Mouse (Mus musculus) midbrain, embryonic 12.5 days (tissue): ENCODE data around the gene Ddx5. TPM values are rescaled to one million over a fixed set of nuclear protein-coding genes. Genes with fewer than 3 reads are reported as not detected.
"Not testable (repeated sequence)": the region's sequence is repeated elsewhere in the genome, so short reads cannot be mapped to it uniquely, and the experiment has no call there.

Experiments used
- ATAC-seq: fragments of 200-750 bp; cut with Nextera tagmentation; 2 replicates; pipeline ENCODE4 v1.8.0; 2017; ENCODE audit warnings: low read depth, moderate TSS enrichment, moderate library complexity; ENCODE audit not compliant: low FRiP score
- H3K27ac ChIP-seq: fragments of 300-500 bp; sonication (generic); replicated peaks from 2 replicates; pipeline ENCODE4 v1.5.1; 2016; ENCODE audit warnings: mild to moderate bottlenecking
- H3K27me3 ChIP-seq: fragments of 300-500 bp; sonication (generic); 2 replicates; pipeline ENCODE4 v1.6.1; 2016; ENCODE audit warnings: mild to moderate bottlenecking
- H3K36me3 ChIP-seq: fragments of 300-500 bp; sonication (generic); 2 replicates; pipeline ENCODE4 v1.6.1; 2016
- H3K4me1 ChIP-seq: fragments of 300-500 bp; sonication (generic); 2 replicates; pipeline ENCODE4 v1.6.1; 2016
- H3K4me2 ChIP-seq: fragments of 300-500 bp; sonication (generic); replicated peaks from 2 replicates; pipeline ENCODE4 v1.6.1; 2016; ENCODE audit warnings: mild to moderate bottlenecking, moderate library complexity
- H3K4me3 ChIP-seq: fragments of 300-500 bp; sonication (generic); 2 replicates; pipeline ENCODE4 v1.5.1; 2016; ENCODE audit warnings: mild to moderate bottlenecking
- H3K9ac ChIP-seq: fragments of 300-500 bp; sonication (generic); replicated peaks from 2 replicates; pipeline ENCODE4 v1.6.1; 2016; ENCODE audit warnings: mild to moderate bottlenecking, moderate library complexity
- H3K9me3 ChIP-seq: fragments of 300-500 bp; sonication (generic); 2 replicates; pipeline ENCODE4 v1.6.1; 2016; ENCODE audit warnings: mild to moderate bottlenecking
- WGBS: fragments of 180-500 bp; shearing (Covaris S2); methylation state at CpG from one replicate; pipeline ENCODE4 v1.1.7; 2016; 5-methylcytosine and 5-hydroxymethylcytosine counted together
- polyA plus RNA-seq: library from polyadenylated mRNA; unstranded; fragments of >200 nt; fragmentation: Nextera tagmentation; extraction: Ambion mirVana; gene quantifications from 2 replicates; pipeline ENCODE4 v1.2.1, GENCODE M21; 2016

Ddx5 gene
- polyA plus RNA-seq, 1 experiment from 2014 or later: 486 TPM

DNA sequence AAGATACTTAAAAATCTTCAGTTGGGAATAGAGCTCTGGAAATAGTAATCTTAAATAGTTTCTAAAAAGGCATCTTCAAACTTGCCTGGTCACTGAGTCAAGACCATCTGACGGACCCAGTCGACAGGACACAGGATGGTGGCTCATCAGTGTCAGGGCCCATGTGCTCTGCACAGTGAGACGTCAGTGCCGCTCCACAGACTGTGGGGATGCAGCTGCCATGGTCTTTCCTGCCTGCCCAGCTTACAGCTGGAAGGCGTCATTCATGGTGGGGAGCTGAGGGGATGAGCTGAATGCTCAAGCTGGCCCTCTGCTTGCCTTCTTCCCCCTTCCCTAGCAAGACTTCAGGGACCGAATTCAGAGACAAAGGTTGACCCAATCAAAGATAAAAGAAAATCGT, 27.3 kb upstream of the Ddx5 start:
- no peaks in the 10 kb centered on the region for H3K4me1 ChIP-seq
- H3K27ac ChIP-seq: no peak overlapping the region
- H3K9ac ChIP-seq: no peak overlapping the region
- no peaks in the 10 kb centered on the region for H3K9me3 ChIP-seq
- H3K36me3 ChIP-seq: peaks cover 93% of the 10 kb centered on the region
- ATAC-seq: no peak
- no peak overlapping the region for H3K4me3 ChIP-seq
- 84% methylated on average over 7 of the region's 7 CpGs for WGBS
- no peaks in the 10 kb centered on the region for H3K27me3 ChIP-seq
- no peak overlapping the region for H3K4me2 ChIP-seq

- H3K9ac ChIP-seq: no peak overlapping the region
- H3K27me3 ChIP-seq: no peaks in the 10 kb centered on the region
- H3K4me3 ChIP-seq: no peak overlapping the region
- no peaks in the 10 kb centered on the region for H3K4me1 ChIP-seq
- peaks cover 92% of the 10 kb centered on the region for H3K36me3 ChIP-seq
- no peaks in the 10 kb centered on the region for H3K9me3 ChIP-seq
- no peak overlapping the region for H3K27ac ChIP-seq
- no peak for ATAC-seq
- 89% methylated on average over 2 of the region's 2 CpGs for WGBS
- H3K4me2 ChIP-seq: no peak overlapping the region
These were observed 26.8 kb upstream of the Ddx5 start for GRCm38 (mm10) chr11:106815761-106816160.

GRCm38 (mm10) chr11:106815331-106815730, 26.3 kb upstream of the Ddx5 start:
- H3K9ac ChIP-seq: no peak overlapping the region
- peaks cover 90% of the 10 kb centered on the region for H3K36me3 ChIP-seq
- H3K9me3 ChIP-seq: no peaks in the 10 kb centered on the region
- ATAC-seq: no peak
- no peaks in the 10 kb centered on the region for H3K27me3 ChIP-seq
- H3K27ac ChIP-seq: no peak overlapping the region
- H3K4me2 ChIP-seq: no peak overlapping the region
- H3K4me3 ChIP-seq: no peak overlapping the region
- WGBS: 97% methylated on average over 2 of the region's 2 CpGs
- no peaks in the 10 kb centered on the region for H3K4me1 ChIP-seq

- Histone ChIP-seq H3K27ac (no peak overlapping the region), H3K27me3 (no peaks in the 10 kb centered on the region), H3K36me3 (peaks cover 90% of the 10 kb centered on the region), H3K9ac (no peak overlapping the region), H3K4me1 (no peaks in the 10 kb centered on the region), H3K9me3 (no peaks in the 10 kb centered on the region), H3K4me3 (no peak overlapping the region), H3K4me2 (no peak overlapping the region)
- ATAC-seq: no peak
- 83% methylated on average over 14 of the region's 14 CpGs for WGBS
These were observed 25.8 kb upstream of the Ddx5 start for GRCm38 (mm10) chr11:106814601-106815320.

DNA sequence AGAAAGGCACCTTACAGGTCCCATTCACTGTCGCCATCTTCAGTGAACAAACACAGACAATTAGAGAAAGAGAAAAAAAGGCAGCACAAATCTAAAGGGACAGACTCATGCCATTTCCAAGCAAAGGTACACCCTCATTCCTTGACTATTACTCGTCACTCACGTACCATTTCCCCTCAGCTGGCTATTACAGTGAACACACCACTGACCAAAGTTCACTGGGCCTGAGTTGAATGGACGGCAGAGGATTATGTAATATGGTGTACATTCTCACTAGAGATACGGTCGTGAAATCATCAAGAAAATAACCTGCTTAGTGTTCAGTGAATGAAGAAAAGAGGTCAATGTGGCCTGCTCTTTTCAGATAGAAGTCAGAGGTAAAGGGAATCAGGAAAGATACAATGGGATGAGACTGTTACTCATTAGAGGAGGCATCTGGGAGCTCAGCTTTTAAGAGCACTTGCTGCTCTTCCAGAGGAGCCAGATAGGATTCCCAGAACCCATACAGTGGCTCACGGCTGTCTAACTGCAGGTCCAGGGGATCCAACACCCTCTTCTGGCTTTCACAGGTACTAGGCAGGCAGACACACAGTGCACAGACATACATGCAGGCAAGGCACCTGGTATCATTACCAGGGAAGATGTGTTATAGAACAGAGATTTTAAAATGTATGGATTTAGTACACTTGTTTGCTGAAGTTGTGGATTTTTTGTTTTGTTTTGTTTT, 23.6 kb upstream of the Ddx5 start:
- no peak for ATAC-seq
- no peaks in the 10 kb centered on the region for H3K27me3 ChIP-seq
- no peak overlapping the region for H3K27ac ChIP-seq
- no peak overlapping the region for H3K4me3 ChIP-seq
- H3K9me3 ChIP-seq: no peaks in the 10 kb centered on the region
- WGBS: 90% methylated on average over 7 of the region's 7 CpGs
- H3K36me3 ChIP-seq: peaks cover 81% of the 10 kb centered on the region
- H3K4me2 ChIP-seq: no peak overlapping the region
- H3K4me1 ChIP-seq: no peaks in the 10 kb centered on the region
- no peak overlapping the region for H3K9ac ChIP-seq

DNA sequence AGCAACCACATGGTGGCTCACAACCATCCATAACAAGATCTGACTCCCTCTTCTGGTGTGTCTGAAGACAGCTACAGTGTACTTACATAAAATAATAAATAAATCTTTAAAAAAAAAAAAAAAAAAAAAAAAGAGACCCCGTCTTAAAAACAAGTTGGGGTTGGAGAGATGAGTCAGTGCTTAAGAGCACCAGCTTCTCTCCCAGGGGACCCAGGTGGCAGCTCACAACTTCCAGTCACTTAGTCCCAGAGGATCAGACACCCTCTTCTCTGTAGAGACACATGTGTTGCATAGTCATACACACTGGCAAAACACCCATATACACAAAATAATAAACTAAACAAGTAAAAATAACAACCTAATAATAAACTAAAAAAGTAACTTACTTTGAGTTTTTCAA, 18.5 kb upstream of the Ddx5 start:
- not testable (repeated sequence) for H3K4me1 ChIP-seq, H3K9me3 ChIP-seq, H3K27me3 ChIP-seq, H3K9ac ChIP-seq, H3K27ac ChIP-seq, ATAC-seq, H3K4me2 ChIP-seq, H3K4me3 ChIP-seq
- WGBS: 88% methylated on average over 1 of the region's 1 CpGs
- peaks cover 61% of the 10 kb centered on the region for H3K36me3 ChIP-seq

- H3K27ac ChIP-seq: no peak overlapping the region
- H3K36me3 ChIP-seq: peaks cover 80% of the 10 kb centered on the region
- H3K4me1 ChIP-seq: no peaks in the 10 kb centered on the region
- no peak overlapping the region for H3K9ac ChIP-seq
- H3K9me3 ChIP-seq: peaks cover 4% of the 10 kb centered on the region; the same call in 1 of the 2 replicates
- H3K27me3 ChIP-seq: no peaks in the 10 kb centered on the region
- H3K4me3 ChIP-seq: no peak overlapping the region
- H3K4me2 ChIP-seq: no peak overlapping the region
- no peak for ATAC-seq
- 84% methylated on average over 10 of the region's 10 CpGs for WGBS
These were observed 13.2 kb upstream of the Ddx5 start for GRCm38 (mm10) chr11:106802069-106802627.

DNA sequence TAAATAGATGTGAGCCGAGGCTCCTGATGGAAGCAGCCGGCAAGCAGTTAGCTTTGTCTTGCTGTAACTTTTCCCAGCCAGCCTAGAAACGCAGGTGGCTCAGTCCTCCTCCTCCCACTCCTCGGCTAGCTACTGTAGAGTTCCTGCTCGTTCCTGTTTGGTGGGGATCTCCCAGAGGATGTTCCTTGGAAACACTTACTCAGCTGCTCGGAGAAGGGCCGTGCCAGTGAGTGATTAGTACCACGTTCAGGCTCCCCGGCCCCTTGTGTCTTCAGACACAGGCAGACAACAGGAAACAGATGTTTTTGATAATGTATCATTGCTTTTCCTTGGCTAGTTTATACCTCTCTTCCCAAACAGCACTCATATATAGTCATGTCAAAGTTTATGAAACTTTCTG, 6.7 kb upstream of the Ddx5 start:
- Histone ChIP-seq H3K4me3 (no peak overlapping the region), H3K36me3 (peaks cover 68% of the 10 kb centered on the region), H3K9ac (no peak overlapping the region), H3K4me1 (peaks cover 2% of the 10 kb centered on the region; the same call in 1 of the 2 replicates), H3K27me3 (no peaks in the 10 kb centered on the region), H3K9me3 (peaks cover 4% of the 10 kb centered on the region; the same call in 1 of the 2 replicates), H3K27ac (no peak overlapping the region), H3K4me2 (no peak overlapping the region)
- whole genome bisulfite sequencing: 81% methylated on average over 9 of the region's 9 CpGs
- no peak for ATAC-seq

- H3K27me3 ChIP-seq: no peaks in the 10 kb centered on the region
- WGBS: 82% methylated on average over 4 of the region's 4 CpGs
These were observed 4.9 kb upstream of the Ddx5 start for GRCm38 (mm10) chr11:106793846-106794245.

GRCm38 (mm10) chr11:106789649-106790048, 664 bp upstream of the Ddx5 start:
- Histone ChIP-seq H3K36me3 (peaks cover 40% of the 10 kb centered on the region), H3K9me3 (no peaks in the 10 kb centered on the region), H3K4me3 (peak overlapping the region; percentile 97), H3K9ac (peak overlapping the region; percentile 99), H3K4me1 (peaks cover 21% of the 10 kb centered on the region), H3K27me3 (no peaks in the 10 kb centered on the region), H3K27ac (peak overlapping the region; percentile 98), H3K4me2 (peak overlapping the region; percentile 72)
- 0% methylated on average over 6 of the region's 6 CpGs for WGBS
- no peak for ATAC-seq

More at GRCm38 (mm10) chr11:106793846-106794245, 4.9 kb upstream of the Ddx5 start:
- H3K9ac ChIP-seq: no peak overlapping the region
- no peak overlapping the region for H3K4me2 ChIP-seq
- H3K36me3 ChIP-seq: peaks cover 51% of the 10 kb centered on the region
- H3K9me3 ChIP-seq: peaks cover 4% of the 10 kb centered on the region; the same call in 1 of the 2 replicates
- H3K4me3 ChIP-seq: no peak overlapping the region
- ATAC-seq: no peak
- no peak overlapping the region for H3K27ac ChIP-seq
- peaks cover 8% of the 10 kb centered on the region; the same call in 1 of the 2 replicates for H3K4me1 ChIP-seq

GRCm38 (mm10) chr11:106788026-106788774, 785 bp downstream of the Ddx5 start:
- peak; percentile 69 for ATAC-seq
- peak overlapping the region; percentile 99 for H3K9ac ChIP-seq

More at GRCm38 (mm10) chr11:106788026-106788774, 785 bp downstream of the Ddx5 start:
- H3K27me3 ChIP-seq: no peaks in the 10 kb centered on the region
- peaks cover 43% of the 10 kb centered on the region for H3K36me3 ChIP-seq
- H3K9me3 ChIP-seq: no peaks in the 10 kb centered on the region
- peak overlapping the region; percentile 72 for H3K4me2 ChIP-seq
- H3K27ac ChIP-seq: peak overlapping the region; percentile 98
- peaks cover 25% of the 10 kb centered on the region for H3K4me1 ChIP-seq
- H3K4me3 ChIP-seq: peak overlapping the region; percentile 97
- WGBS: under 1% methylated on average over 70 of the region's 79 CpGs
